Mouse (Mus musculus): ENCODE data around the gene Samd4.

Samd4 gene

GRCm38 (mm10) chr14:46908858-46909257 is 26.2 kb downstream of the Samd4 start:
- DNase-seq (ENCODE audit: low read depth, low spot score), result no peak

GRCm38 (mm10) chr14:46912496-46912895 is 29.8 kb downstream of the Samd4 start:
- no peak for DNase-seq (ENCODE audit: low read depth, low spot score)

DNA sequence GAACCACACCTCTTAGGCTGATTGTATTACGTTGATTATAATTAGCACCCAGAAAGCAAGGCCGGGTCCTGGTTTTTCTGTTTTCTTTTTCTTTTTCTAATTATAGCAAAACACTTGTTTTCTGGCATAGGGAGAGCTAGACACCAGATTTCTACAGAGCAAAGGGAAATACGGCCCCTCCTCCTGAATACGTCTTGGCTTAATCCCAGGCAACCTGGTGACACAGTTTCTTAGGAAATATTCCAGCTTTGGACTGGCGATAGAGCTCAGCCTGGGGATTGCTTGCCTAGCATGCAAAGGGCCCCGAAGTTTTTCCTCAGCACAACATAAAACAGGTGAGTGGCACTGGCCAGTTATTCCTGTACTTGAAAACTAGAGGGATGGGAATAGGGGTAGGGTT is 31.7 kb downstream of the Samd4 start:
- no peak for DNase-seq (ENCODE audit: low read depth, low spot score)

GRCm38 (mm10) chr14:46915555-46915954 is 32.9 kb downstream of the Samd4 start:
- DNase-seq (ENCODE audit: low read depth, low spot score), result no peak

- DNase-seq (ENCODE audit: low read depth, low spot score), result no peak
These were observed 33.9 kb downstream of the Samd4 start for GRCm38 (mm10) chr14:46916581-46916980.

GRCm38 (mm10) chr14:46917136-46917535 is 34.5 kb downstream of the Samd4 start:
- DNase-seq (ENCODE audit: low read depth, low spot score), result no peak

GRCm38 (mm10) chr14:46917581-46917980 is 34.9 kb downstream of the Samd4 start:
- DNase-seq (ENCODE audit: low read depth, low spot score), result no peak

DNA sequence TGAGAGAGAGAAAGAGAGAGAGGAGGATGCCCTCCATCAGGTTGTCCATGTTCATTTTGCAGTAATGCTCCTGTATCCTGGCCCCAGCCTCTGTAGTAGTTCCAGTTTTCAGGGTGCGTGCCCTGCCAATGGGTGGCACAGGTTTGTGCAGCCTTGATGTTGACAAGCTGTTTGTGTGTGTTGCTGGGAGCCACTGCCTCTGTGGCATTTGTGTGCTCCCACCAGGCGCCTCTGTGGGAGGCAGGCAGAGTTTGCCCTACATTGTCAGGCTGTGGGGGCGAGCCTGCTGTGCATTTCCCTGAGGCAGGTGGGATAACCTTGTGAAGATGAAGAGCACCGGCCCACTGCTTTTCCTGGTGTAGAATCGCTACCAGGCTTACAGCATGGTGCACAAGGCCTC is 37.8 kb downstream of the Samd4 start:
- no peak for DNase-seq (ENCODE audit: low read depth, low spot score)

GRCm38 (mm10) chr14:46921178-46921975 is 38.7 kb downstream of the Samd4 start:
- no peak for DNase-seq (ENCODE audit: low read depth, low spot score)

DNA sequence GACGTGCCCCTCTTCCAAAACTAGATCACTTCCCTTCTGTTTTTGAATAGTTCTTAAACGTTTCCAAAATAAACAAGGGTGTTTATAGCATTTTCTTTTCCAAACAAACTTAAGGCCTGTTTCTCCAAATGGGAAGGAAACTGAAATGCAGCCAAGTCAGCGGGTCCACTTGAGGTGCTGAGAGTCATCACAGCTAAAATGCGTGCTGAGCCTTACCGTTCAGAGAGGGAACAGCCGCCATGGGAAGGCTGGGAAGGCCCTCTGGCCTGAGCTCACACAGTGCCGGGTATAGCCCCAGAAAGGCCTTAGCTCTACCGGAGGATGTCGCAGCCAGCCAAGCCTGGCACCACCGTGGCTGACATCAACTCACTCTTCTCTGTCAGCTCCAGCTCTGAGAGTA is 41.3 kb downstream of the Samd4 start:
- no peak for DNase-seq (ENCODE audit: low read depth, low spot score)

GRCm38 (mm10) chr14:46924422-46924821 is 41.8 kb downstream of the Samd4 start:
- DNase-seq (ENCODE audit: low read depth, low spot score), result no peak

- no peak for DNase-seq (ENCODE audit: low read depth, low spot score)
These were observed 45.9 kb downstream of the Samd4 start for GRCm38 (mm10) chr14:46928556-46928955.

DNA sequence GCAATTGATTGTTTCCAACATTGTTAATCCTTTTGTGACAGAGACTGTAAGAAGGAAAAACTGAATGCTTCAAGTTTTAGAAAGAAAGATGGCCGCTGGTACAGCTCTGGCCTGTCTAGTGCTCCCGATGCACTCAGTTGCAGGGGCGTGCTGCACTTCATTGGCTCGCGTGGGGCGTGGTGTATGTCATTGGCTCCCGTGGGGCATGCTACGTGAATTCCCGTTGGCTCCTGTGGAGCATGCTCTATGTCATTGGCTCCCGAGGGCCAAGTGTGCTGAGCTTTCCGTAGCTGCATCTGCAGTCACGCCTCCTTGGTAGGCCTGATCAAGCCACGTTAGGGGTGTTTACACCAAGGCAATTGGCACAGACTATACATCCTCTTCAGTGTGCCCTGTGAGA is 49.5 kb downstream of the Samd4 start:
- DNase-seq (ENCODE audit: low read depth, low spot score), result no peak

- no peak for DNase-seq (ENCODE audit: low read depth, low spot score)
These were observed 50.1 kb downstream of the Samd4 start for GRCm38 (mm10) chr14:46932708-46933107.

GRCm38 (mm10) chr14:46941077-46941476 is 58.4 kb downstream of the Samd4 start:
- no peak for DNase-seq (ENCODE audit: low read depth, low spot score)

DNA sequence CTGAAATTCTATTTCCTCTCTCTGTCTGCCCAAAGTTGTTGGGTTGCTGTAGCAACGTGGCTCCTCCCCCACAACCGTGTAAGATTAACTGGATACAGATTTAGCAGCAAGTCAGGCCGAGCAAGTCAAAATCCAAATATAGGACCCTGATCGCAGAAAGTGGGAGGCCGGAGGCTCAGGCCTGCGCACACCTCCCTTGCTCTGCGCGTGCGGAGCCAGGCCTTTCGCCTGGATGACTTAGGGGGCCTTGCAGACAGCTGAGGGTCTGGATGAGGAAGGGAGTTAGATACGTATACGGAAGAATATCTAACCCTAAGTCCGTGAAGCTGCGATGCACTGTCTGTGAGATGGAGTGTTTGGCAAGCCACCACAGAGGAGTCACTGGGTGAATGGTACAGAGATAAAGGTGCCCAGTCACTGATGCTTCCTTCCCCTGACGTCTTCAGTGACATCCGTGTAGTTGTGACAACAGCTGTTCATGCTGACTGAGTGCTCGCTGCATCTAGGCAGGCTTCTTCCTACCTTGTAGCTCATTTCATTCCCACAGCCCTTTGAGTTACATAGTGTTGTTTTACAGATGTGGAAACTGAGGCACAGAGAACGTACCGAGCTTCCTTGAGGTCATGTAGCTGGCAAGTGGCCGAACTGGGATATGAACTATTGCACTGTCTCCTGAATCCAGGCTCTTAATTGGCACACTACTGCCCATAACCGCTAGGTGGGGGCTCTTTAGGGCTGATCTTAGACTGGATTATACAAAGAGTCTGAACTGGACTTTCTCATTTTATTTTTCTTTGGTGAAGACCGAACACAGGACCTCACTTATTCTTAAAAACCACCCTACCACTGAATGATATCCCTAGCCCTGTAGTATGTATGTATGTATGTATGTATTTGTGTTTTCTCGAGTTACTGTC is 59.5 kb downstream of the Samd4 start:
- no peak for DNase-seq (ENCODE audit: low read depth, low spot score)

DNA sequence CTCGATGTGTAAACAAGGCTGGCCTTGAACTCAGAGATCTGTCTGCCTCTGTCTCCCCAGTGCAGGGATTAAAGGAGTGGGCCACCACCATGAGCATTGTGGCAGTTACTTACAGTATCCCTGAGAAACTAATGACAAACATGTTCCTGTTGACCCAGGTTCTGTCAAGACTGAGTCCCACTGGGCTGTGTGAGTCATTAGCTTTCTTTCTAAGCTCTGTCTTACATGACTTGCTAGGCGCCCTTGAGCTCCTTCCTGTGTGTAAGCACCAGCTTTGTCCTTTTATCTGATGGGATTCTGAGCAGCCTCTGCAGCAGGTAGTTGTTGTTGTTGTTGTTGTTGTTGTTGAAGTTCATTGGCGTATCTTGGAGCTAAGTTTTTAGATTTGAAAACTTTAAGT is 61.8 kb downstream of the Samd4 start:
- no peak for DNase-seq (ENCODE audit: low read depth, low spot score)

DNA sequence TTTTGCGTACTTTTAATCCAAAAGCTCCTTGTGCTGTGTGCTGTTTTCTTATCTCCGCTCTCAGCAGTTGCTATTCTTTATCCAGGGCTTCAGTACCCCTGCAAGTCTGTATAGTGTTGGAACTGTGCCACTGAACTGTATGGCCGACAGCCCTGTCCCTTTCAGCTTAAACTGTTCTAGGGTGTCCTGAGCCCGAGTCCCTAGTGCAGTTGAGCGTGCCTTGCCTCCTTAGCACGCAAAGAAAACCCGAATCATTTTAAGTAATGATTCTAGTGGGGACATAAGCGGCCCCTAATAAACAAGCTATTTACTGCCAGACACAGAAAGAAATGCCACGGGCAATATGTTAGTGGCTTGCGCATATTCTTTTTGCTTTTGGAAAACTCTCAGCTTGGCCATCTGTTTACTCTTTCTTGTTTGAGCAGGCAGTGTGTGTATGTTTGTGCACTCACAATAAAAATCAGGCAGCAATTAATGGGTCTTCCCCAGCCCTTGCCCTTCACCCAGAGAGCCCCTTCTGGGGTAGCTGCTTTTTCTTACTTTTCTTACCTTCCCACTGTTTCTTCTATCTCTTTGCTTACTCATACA is 63.3 kb downstream of the Samd4 start:
- no peak for DNase-seq (ENCODE audit: low read depth, low spot score)

GRCm38 (mm10) chr14:46947644-46948043 is 65.0 kb downstream of the Samd4 start:
- no peak for DNase-seq (ENCODE audit: low read depth, low spot score)

GRCm38 (mm10) chr14:46950527-46951384 is 68.1 kb downstream of the Samd4 start:
- DNase-seq (ENCODE audit: low read depth, low spot score), result no peak

GRCm38 (mm10) chr14:46952264-46952663 is 69.6 kb downstream of the Samd4 start:
- no peak for DNase-seq (ENCODE audit: low read depth, low spot score)

Measured in c-Kit-negative CD71-positive TER-119-positive erythroid progenitor cells, embryonic 14.5 days (primary cell).